Mouse (Mus musculus) WW6 (cell line): ENCODE measurements around the gene Elf2.
"Not testable (repeated sequence)": the region's sequence is repeated elsewhere in the genome, so short reads cannot be mapped to it uniquely, and the experiment has no call there.

Source experiments
- DNase-seq: peaks from one replicate; pipeline ENCODE4 v3.0.0-alpha.2; 2013; ENCODE audit warnings: low read depth, low spot score

Elf2 gene

GRCm38 (mm10) chr3:51233918-51234751, 106.3 kb downstream of the Elf2 start:
- peak; percentile 73 for DNase-seq

GRCm38 (mm10) chr3:51233474-51233873, 107.0 kb downstream of the Elf2 start:
- no peak for DNase-seq

- DNase-seq = no peak
Observed at GRCm38 (mm10) chr3:51232205-51232910, 108.1 kb downstream of the Elf2 start.

- DNase-seq = no peak
Observed at GRCm38 (mm10) chr3:51231499-51231898, 109.0 kb downstream of the Elf2 start.

GRCm38 (mm10) chr3:51230886-51231285, 109.6 kb downstream of the Elf2 start:
- no peak for DNase-seq

- no peak for DNase-seq
Observed at GRCm38 (mm10) chr3:51230146-51230835, 110.2 kb downstream of the Elf2 start.

GRCm38 (mm10) chr3:51229226-51229625, 111.2 kb downstream of the Elf2 start:
- DNase-seq = no peak

GRCm38 (mm10) chr3:51228821-51229205, 111.7 kb downstream of the Elf2 start:
- no peak for DNase-seq

- no peak for DNase-seq
Observed at GRCm38 (mm10) chr3:51228038-51228820, 112.2 kb downstream of the Elf2 start.

- DNase-seq = no peak
Observed at GRCm38 (mm10) chr3:51226601-51227000, 113.9 kb downstream of the Elf2 start.

- no peak for DNase-seq
Observed at GRCm38 (mm10) chr3:51225979-51226378, 114.5 kb downstream of the Elf2 start.

- DNase-seq = no peak
Observed at GRCm38 (mm10) chr3:51225226-51225750, 115.2 kb downstream of the Elf2 start.

GRCm38 (mm10) chr3:51224363-51225225, 115.9 kb downstream of the Elf2 start, which contains the start of gene Noct:
Gene Noct (plus strand): TSS chr3:51224447.
- peak; percentile 75 for DNase-seq

GRCm38 (mm10) chr3:51223556-51223955, 116.9 kb downstream of the Elf2 start:
- DNase-seq = no peak

GRCm38 (mm10) chr3:51222834-51223460, 117.5 kb downstream of the Elf2 start:
- no peak for DNase-seq

- no peak for DNase-seq
Observed at GRCm38 (mm10) chr3:51222302-51222701, 118.2 kb downstream of the Elf2 start.

GRCm38 (mm10) chr3:51221847-51222246, 118.6 kb downstream of the Elf2 start:
- no peak for DNase-seq

- DNase-seq = no peak
Observed at GRCm38 (mm10) chr3:51220846-51221245, 119.6 kb downstream of the Elf2 start.

- no peak for DNase-seq
Observed at GRCm38 (mm10) chr3:51219213-51219612, 121.2 kb downstream of the Elf2 start.

- not testable (repeated sequence) for DNase-seq
Observed at GRCm38 (mm10) chr3:51218385-51218784, 122.1 kb downstream of the Elf2 start.
